Mouse (Mus musculus) granulocyte monocyte progenitor cell, adult 5-6 weeks (primary cell): ENCODE results near the gene Tent5b. TPM values are rescaled to one million over a fixed set of nuclear protein-coding genes. Genes with fewer than 3 reads are reported as not detected.

Experiments
- ATAC-seq: replicated peaks from 2 replicates; pipeline ENCODE4 v1.8.0; 2016; ENCODE audit warnings: mild to moderate bottlenecking, moderate TSS enrichment, inconsistent platforms; ENCODE audit not compliant: poor library complexity, severe bottlenecking
- total RNA-seq, 2 experiments: library from RNA; stranded (forward) in 1 of 2; stranded (reverse) in 1 of 2; fragments of 200-712, 200-1000 nt in 1 of 2; fragments of >200 nt in 1 of 2; fragmentation: Nextera tagmentation in 1 of 2; gene quantifications; 2 replicates each; pipeline ENCODE4 v1.2.3; 2014 to 2017

Tent5b gene
- not detected in 2 replicates for total RNA-seq (2014; fragmentation: Nextera tagmentation)
- total RNA-seq (2017): not detected in 2 replicates

- ATAC-seq: peak; percentile 98
These were observed at the start of gene Tent5b for GRCm38 (mm10) chr4:133479458-133480184. Gene Tent5b (plus strand): TSS chr4:133480132.

- no peak for ATAC-seq
These were observed 48.4 kb upstream of the Tent5b start for GRCm38 (mm10) chr4:133431508-133431907.

- no peak for ATAC-seq
These were observed 47.3 kb upstream of the Tent5b start for GRCm38 (mm10) chr4:133432560-133433171.

GRCm38 (mm10) chr4:133435921-133436320, 44.0 kb upstream of the Tent5b start:
- no peak for ATAC-seq

GRCm38 (mm10) chr4:133439460-133440376, 40.2 kb upstream of the Tent5b start:
- ATAC-seq: no peak; the same call in 1 of the 2 replicates

GRCm38 (mm10) chr4:133440377-133440795, 39.5 kb upstream of the Tent5b start:
- peak; percentile 35 for ATAC-seq

- no peak for ATAC-seq
These were observed 37.7 kb upstream of the Tent5b start for GRCm38 (mm10) chr4:133442194-133442593.

GRCm38 (mm10) chr4:133443085-133443484, 36.8 kb upstream of the Tent5b start:
- no peak for ATAC-seq

GRCm38 (mm10) chr4:133445727-133446126, 34.2 kb upstream of the Tent5b start:
- ATAC-seq: no peak

- ATAC-seq: no peak
These were observed 32.6 kb upstream of the Tent5b start for GRCm38 (mm10) chr4:133447366-133447765.

- ATAC-seq: no peak
These were observed 32.0 kb upstream of the Tent5b start for GRCm38 (mm10) chr4:133447967-133448366.

- no peak for ATAC-seq
These were observed 31.1 kb upstream of the Tent5b start for GRCm38 (mm10) chr4:133448708-133449388.

GRCm38 (mm10) chr4:133449726-133450125, 30.2 kb upstream of the Tent5b start:
- ATAC-seq: peak; percentile 47

- peak; percentile 63 for ATAC-seq
These were observed 28.4 kb upstream of the Tent5b start for GRCm38 (mm10) chr4:133451536-133451935.

- no peak for ATAC-seq
These were observed 27.5 kb upstream of the Tent5b start for GRCm38 (mm10) chr4:133452433-133452832.

- peak; percentile 92 for ATAC-seq
These were observed 21.9 kb upstream of the Tent5b start for GRCm38 (mm10) chr4:133458044-133458443.

- no peak for ATAC-seq
These were observed 19.9 kb upstream of the Tent5b start for GRCm38 (mm10) chr4:133460006-133460405.

- ATAC-seq: no peak
These were observed 19.1 kb upstream of the Tent5b start for GRCm38 (mm10) chr4:133460796-133461325.

GRCm38 (mm10) chr4:133461362-133461761, 18.6 kb upstream of the Tent5b start:
- ATAC-seq: no peak

- ATAC-seq: no peak
These were observed 16.7 kb upstream of the Tent5b start for GRCm38 (mm10) chr4:133463184-133463583.
